Mouse (Mus musculus) heart, embryonic 11.5 days (tissue): Measurements from ENCODE around the gene Pmpca. TPM values are rescaled to one million over a fixed set of nuclear protein-coding genes. Genes with fewer than 3 reads are reported as not detected.

Experiments
- ATAC-seq: fragments of 200-750 bp; cut with Nextera tagmentation; replicated peaks from 2 replicates; pipeline ENCODE4 v1.8.0; 2017; ENCODE audit warnings: moderate library complexity; ENCODE audit not compliant: insufficient number of reproducible peaks, low FRiP score, low TSS enrichment
- H3K27ac ChIP-seq: fragments of 300-500 bp; sonication (generic); 2 replicates; pipeline ENCODE4 v1.5.1; 2014; ENCODE audit warnings: mild to moderate bottlenecking, low read depth, low read length
- H3K27me3 ChIP-seq: fragments of 300-500 bp; sonication (generic); 2 replicates; pipeline ENCODE4 v1.6.1; 2014; ENCODE audit warnings: mild to moderate bottlenecking, low read length, mixed read lengths; ENCODE audit not compliant: control insufficient read depth, insufficient read depth
- H3K36me3 ChIP-seq: fragments of 300-500 bp; sonication (generic); 2 replicates; pipeline ENCODE4 v1.6.1; 2014; ENCODE audit warnings: mild to moderate bottlenecking, low read length, moderate library complexity, mixed read lengths; ENCODE audit not compliant: control insufficient read depth, insufficient read depth
- H3K4me1 ChIP-seq: fragments of 300-500 bp; sonication (generic); 2 replicates; pipeline ENCODE4 v1.6.1; 2014; ENCODE audit warnings: low read length; ENCODE audit not compliant: control insufficient read depth, insufficient read depth
- H3K4me2 ChIP-seq: fragments of 300-500 bp; sonication (generic); 2 replicates; pipeline ENCODE4 v1.6.1; 2014; ENCODE audit warnings: mild to moderate bottlenecking, moderate library complexity
- H3K4me3 ChIP-seq: fragments of 300-500 bp; sonication (generic); 2 replicates; pipeline ENCODE4 v1.5.1; 2014; ENCODE audit warnings: low read depth, low read length
- H3K9ac ChIP-seq: fragments of 300-500 bp; sonication (generic); 2 replicates; pipeline ENCODE4 v1.6.1; 2014; ENCODE audit warnings: mild to moderate bottlenecking, low read depth, low read length, moderate library complexity
- H3K9me3 ChIP-seq: fragments of 300-500 bp; sonication (generic); replicated peaks from 2 replicates; pipeline ENCODE4 v1.6.1; 2016; ENCODE audit warnings: low read length; ENCODE audit not compliant: control insufficient read depth
- WGBS: fragments of 180-500 bp; shearing (Covaris S2); extraction: QIAGEN DNeasy Blood & Tissue Kit; methylation state at CpG from one replicate; pipeline ENCODE4 v1.1.7; 2014; ENCODE audit not compliant: insufficient replicate concordance; 5-methylcytosine and 5-hydroxymethylcytosine counted together
- polyA plus RNA-seq: library from polyadenylated mRNA; unstranded; fragments of >200 nt; fragmentation: Nextera tagmentation; extraction: Ambion mirVana; gene quantifications from 2 replicates; pipeline ENCODE4 v1.2.1, GENCODE M21; 2014

The Pmpca gene
- polyA plus RNA-seq, 1 experiment from 2014 or later, result 112 TPM

DNA sequence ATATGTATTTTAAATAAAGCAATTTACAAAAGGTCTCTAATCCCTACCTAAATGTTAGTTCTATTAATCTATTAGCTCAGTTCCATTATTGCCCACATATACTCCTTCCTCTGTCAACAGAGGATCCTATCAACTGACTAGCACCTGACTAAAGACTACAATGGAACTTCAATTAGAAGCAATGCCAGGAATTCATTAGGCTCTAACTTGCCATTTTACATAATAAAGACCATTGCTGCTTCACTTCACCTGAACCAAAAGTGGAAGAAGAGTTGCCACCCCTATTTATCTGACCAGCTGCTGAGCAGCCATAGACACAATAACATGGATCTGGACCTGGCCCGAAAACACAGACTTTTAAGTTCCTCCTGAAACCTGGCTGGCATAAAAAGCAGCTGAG lies 53.7 kb downstream of the Pmpca start:
- no peaks in the 10 kb centered on the region for H3K27me3 ChIP-seq
- no peak for ATAC-seq
- H3K4me2 ChIP-seq, result no peak overlapping the region
- H3K27ac ChIP-seq, result no peak overlapping the region
- no peak overlapping the region for H3K9ac ChIP-seq
- H3K4me1 ChIP-seq, result peaks cover 15% of the 10 kb centered on the region
- WGBS, result 87% methylated on average over 1 of the region's 1 CpGs
- peaks cover 25% of the 10 kb centered on the region for H3K36me3 ChIP-seq
- no peaks in the 10 kb centered on the region for H3K9me3 ChIP-seq
- no peak overlapping the region for H3K4me3 ChIP-seq

- H3K9ac ChIP-seq, result peak overlapping the region; percentile 92
- peak overlapping the region; percentile 86; the same call in 1 of the 2 replicates for H3K27ac ChIP-seq
- H3K27me3 ChIP-seq, result no peaks in the 10 kb centered on the region
- H3K4me2 ChIP-seq, result peak overlapping the region; percentile 87
- H3K9me3 ChIP-seq, result no peaks in the 10 kb centered on the region
- peak overlapping the region; percentile 93 for H3K4me3 ChIP-seq
- ATAC-seq, result no peak
- WGBS, result 9% methylated on average over 3 of the region's 3 CpGs
- peaks cover 15% of the 10 kb centered on the region for H3K4me1 ChIP-seq
- H3K36me3 ChIP-seq, result peaks cover 18% of the 10 kb centered on the region
Measured at GRCm38 (mm10) chr2:26443876-26444275, 54.7 kb downstream of the Pmpca start.

- peak overlapping the region; percentile 86 for H3K27ac ChIP-seq
- peak overlapping the region; percentile 87 for H3K4me2 ChIP-seq
- H3K4me3 ChIP-seq, result peak overlapping the region; percentile 93
- no peaks in the 10 kb centered on the region for H3K27me3 ChIP-seq
- H3K9ac ChIP-seq, result peak overlapping the region; percentile 92
- H3K36me3 ChIP-seq, result peaks cover 14% of the 10 kb centered on the region
- H3K9me3 ChIP-seq, result no peaks in the 10 kb centered on the region
- WGBS, result 1% methylated on average over 15 of the region's 15 CpGs
- ATAC-seq, result no peak
- peaks cover 15% of the 10 kb centered on the region for H3K4me1 ChIP-seq
Measured at GRCm38 (mm10) chr2:26444368-26444767, 55.2 kb downstream of the Pmpca start.

DNA sequence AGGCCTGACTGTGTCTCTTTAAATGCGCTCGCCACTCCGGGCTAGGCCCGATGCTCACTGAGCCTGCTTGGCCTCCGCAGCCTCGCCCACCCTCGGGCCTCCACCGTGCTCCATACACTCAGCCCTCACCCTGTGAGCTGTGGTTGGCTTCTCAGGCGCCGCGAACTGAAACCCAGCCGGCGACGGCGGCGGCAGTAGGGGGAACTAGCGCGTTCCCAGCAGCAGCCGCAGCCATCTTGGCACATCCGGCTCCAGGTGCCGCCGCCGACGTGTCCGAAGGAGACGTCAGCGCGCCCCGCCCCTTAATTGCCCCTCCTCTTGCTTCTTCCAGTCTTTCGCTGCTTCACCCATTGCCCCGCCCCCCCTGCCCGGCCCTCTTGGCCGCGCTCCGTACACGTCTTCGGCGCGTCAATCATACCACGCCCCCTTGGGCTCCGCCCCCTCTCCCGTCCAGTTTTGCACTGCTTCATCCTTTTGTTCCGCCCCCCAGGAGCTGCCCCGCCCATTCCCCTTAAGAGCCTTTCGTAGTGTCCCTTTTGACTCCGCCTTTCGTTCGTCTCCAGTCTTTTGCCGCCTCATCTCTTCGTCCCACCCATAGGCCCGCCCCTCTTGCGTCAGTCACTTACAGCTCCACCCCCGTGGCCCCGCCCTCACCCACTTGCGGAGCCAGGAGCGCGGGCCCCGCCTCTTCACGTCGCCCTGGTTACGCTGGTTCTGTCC lies 56.0 kb downstream of the Pmpca start, which contains the start of gene Sec16a:
Gene Sec16a (minus strand): TSS at position 271 of the 720 bp plus-strand sequence.
- H3K4me3 ChIP-seq, result peak within 1 kb of the TSS; percentile 93
- ATAC-seq, result peak; percentile 92
- H3K9ac ChIP-seq, result peak within 1 kb of the TSS; percentile 92
- H3K27me3 ChIP-seq, result no peaks in the 10 kb centered on the region
- peaks cover 7% of the 10 kb centered on the region for H3K36me3 ChIP-seq
- WGBS, result under 1% methylated on average over 61 of the region's 61 CpGs
- no peaks in the 10 kb centered on the region for H3K9me3 ChIP-seq
- H3K4me1 ChIP-seq, result peaks cover 15% of the 10 kb centered on the region
- peak within 1 kb of the TSS; percentile 91 for H3K27ac ChIP-seq
- H3K4me2 ChIP-seq, result peak within 1 kb of the TSS; percentile 87

DNA sequence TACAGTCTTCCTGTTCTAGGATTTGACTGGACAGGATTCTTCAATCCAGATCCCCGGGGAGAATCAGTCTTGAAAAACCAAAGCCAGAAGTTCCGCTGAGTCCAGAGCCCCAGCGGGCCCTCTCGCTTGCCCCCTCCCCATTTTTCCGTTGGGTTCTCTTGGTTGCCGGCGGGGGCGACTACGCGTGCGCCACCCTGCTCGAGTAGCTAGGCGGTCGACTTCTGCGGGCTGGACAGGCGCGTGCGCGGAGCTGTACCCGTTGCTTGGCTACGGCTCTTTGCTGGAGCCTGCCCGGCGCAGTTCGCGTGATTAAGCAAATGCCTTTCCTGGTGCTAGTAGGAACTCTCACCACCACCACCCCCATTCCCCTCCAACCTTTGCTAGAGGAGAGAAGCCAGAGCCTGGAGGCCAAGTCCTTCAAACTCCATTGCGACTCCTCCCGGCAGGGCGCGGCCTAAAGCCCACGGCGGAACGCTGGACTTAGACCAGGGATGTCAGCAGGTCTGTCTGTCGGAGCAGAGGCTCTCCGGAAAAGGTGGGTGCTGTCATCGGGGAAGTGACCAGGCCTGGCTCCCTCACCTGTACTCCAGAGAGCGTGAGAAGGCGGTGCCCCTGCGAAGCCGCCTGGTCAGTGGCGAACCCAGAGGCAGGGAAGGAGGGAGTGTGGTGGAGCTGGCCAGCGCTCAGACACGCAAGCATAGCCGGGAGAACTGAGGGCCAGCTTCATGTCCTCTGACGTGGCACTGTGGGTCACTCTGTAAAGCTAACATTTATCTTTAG lies 56.7 kb downstream of the Pmpca start:
- no peaks in the 10 kb centered on the region for H3K9me3 ChIP-seq
- peak overlapping the region; percentile 75 for H3K9ac ChIP-seq
- no peaks in the 10 kb centered on the region for H3K36me3 ChIP-seq
- peaks cover 15% of the 10 kb centered on the region for H3K4me1 ChIP-seq
- no peaks in the 10 kb centered on the region for H3K27me3 ChIP-seq
- peak overlapping the region; percentile 93 for H3K4me3 ChIP-seq
- ATAC-seq, result peak; percentile 85
- peak overlapping the region; percentile 91 for H3K27ac ChIP-seq
- peak overlapping the region; percentile 72 for H3K4me2 ChIP-seq
- under 1% methylated on average over 44 of the region's 44 CpGs for WGBS

GRCm38 (mm10) chr2:26446671-26447070 lies 57.5 kb downstream of the Pmpca start:
- WGBS, result 71% methylated on average over 4 of the region's 4 CpGs
- no peak for ATAC-seq
- peaks cover 20% of the 10 kb centered on the region for H3K4me1 ChIP-seq
- H3K4me3 ChIP-seq, result peak overlapping the region; percentile 93
- no peaks in the 10 kb centered on the region for H3K27me3 ChIP-seq
- H3K9ac ChIP-seq, result peak overlapping the region; percentile 75
- no peaks in the 10 kb centered on the region for H3K9me3 ChIP-seq
- peak overlapping the region; percentile 91 for H3K27ac ChIP-seq
- H3K4me2 ChIP-seq, result peak overlapping the region; percentile 72
- H3K36me3 ChIP-seq, result no peaks in the 10 kb centered on the region

Other genes with a start within 250 kb of the Pmpca start
- 0.59 and 0.63 TPM in 2 replicates for gene Lhx3, start 181.1 kb upstream of the Pmpca start, polyA plus RNA-seq
- 11.8 and 15.6 TPM in 2 replicates for gene Qsox2, start 151.8 kb upstream of the Pmpca start, polyA plus RNA-seq
- gene Ccdc187, start 94.8 kb upstream of the Pmpca start, polyA plus RNA-seq, result 0.09 TPM in 1 of 2 replicates, not detected in the other
- gene Gpsm1, start 73.8 kb upstream of the Pmpca start, polyA plus RNA-seq, result 21.4 and 30.2 TPM in 2 replicates
- gene Dnlz, start 37.2 kb upstream of the Pmpca start, polyA plus RNA-seq, result 26.3 and 28.0 TPM in 2 replicates
- 0.38 and 0.59 TPM in 2 replicates for gene Card9, start 28.4 kb upstream of the Pmpca start, polyA plus RNA-seq
- 16.8 and 18.2 TPM in 2 replicates for gene Snapc4, start 8.7 kb upstream of the Pmpca start, polyA plus RNA-seq
- 87.4 and 89.1 TPM in 2 replicates for gene Entr1, start within 50 bp of the Pmpca start, polyA plus RNA-seq
- 14.1 and 14.2 TPM in 2 replicates for gene Inpp5e, start 19.9 kb downstream of the Pmpca start, polyA plus RNA-seq
- 23.6 and 27.1 TPM in 2 replicates for gene Sec16a, start 55.9 kb downstream of the Pmpca start, polyA plus RNA-seq
- 20.9 and 23.5 TPM in 2 replicates for gene Notch1, start 127.3 kb downstream of the Pmpca start, polyA plus RNA-seq
- 145 and 157 TPM in 2 replicates for gene Egfl7, start 190.7 kb downstream of the Pmpca start, polyA plus RNA-seq
- gene Gm20532, start 197.3 kb downstream of the Pmpca start, polyA plus RNA-seq, result not detected in 2 replicates
- 15.7 and 20.6 TPM in 2 replicates for gene Agpat2, start 215.1 kb downstream of the Pmpca start, polyA plus RNA-seq
- 13.4 and 14.9 TPM in 2 replicates for gene Fam69b, start 239.1 kb downstream of the Pmpca start, polyA plus RNA-seq